Mouse (Mus musculus) liver, embryonic 12.5 days (tissue): ENCODE data around the gene Ric1. TPM values are rescaled to one million over a fixed set of nuclear protein-coding genes. Genes with fewer than 3 reads are reported as not detected.
A peak's percentile ranks its signal among the peaks of the same experiment; 100 is the strongest.

Experiments used
- ATAC-seq: fragments of 200-750 bp; cut with Nextera tagmentation; 2 replicates; pipeline ENCODE4 v1.8.0; 2017; ENCODE audit warnings: moderate number of reproducible peaks, mild to moderate bottlenecking, moderate library complexity
- H3K27ac ChIP-seq: fragments of 300-500 bp; sonication (generic); 2 replicates; pipeline ENCODE4 v1.5.1; 2016; ENCODE audit warnings: mild to moderate bottlenecking
- H3K27me3 ChIP-seq: fragments of 300-500 bp; sonication (generic); replicated peaks from 2 replicates; pipeline ENCODE4 v1.6.1; 2016; ENCODE audit warnings: mild to moderate bottlenecking, moderate library complexity
- H3K36me3 ChIP-seq: fragments of 300-500 bp; sonication (generic); 2 replicates; pipeline ENCODE4 v1.6.1; 2016; ENCODE audit warnings: mild to moderate bottlenecking, moderate library complexity
- H3K4me1 ChIP-seq: fragments of 300-500 bp; sonication (generic); 2 replicates; pipeline ENCODE4 v1.6.1; 2016
- H3K4me2 ChIP-seq: fragments of 300-500 bp; sonication (generic); 2 replicates; pipeline ENCODE4 v1.6.1; 2016; ENCODE audit warnings: mild to moderate bottlenecking, moderate library complexity
- H3K4me3 ChIP-seq: fragments of 300-500 bp; sonication (generic); 2 replicates; pipeline ENCODE4 v1.5.1; 2016; ENCODE audit warnings: mild to moderate bottlenecking, moderate library complexity
- H3K9ac ChIP-seq: fragments of 300-500 bp; sonication (generic); 2 replicates; pipeline ENCODE4 v1.6.1; 2016; ENCODE audit warnings: mild to moderate bottlenecking, moderate library complexity
- H3K9me3 ChIP-seq: fragments of 300-500 bp; sonication (generic); replicated peaks from 2 replicates; pipeline ENCODE4 v1.6.1; 2016; ENCODE audit warnings: mild to moderate bottlenecking, moderate library complexity
- WGBS: fragments of 180-500 bp; shearing (Covaris S2); methylation state at CpG from one replicate; pipeline ENCODE4 v1.1.7; 2016; ENCODE audit not compliant: insufficient replicate concordance; 5-methylcytosine and 5-hydroxymethylcytosine counted together
- polyA plus RNA-seq: library from polyadenylated mRNA; unstranded; fragments of >200 nt; fragmentation: Nextera tagmentation; extraction: Ambion mirVana; gene quantifications from 2 replicates; pipeline ENCODE4 v1.2.1, GENCODE M21; 2016

The Ric1 gene
- polyA plus RNA-seq, 1 experiment from 2014 or later: 4.9 TPM

DNA sequence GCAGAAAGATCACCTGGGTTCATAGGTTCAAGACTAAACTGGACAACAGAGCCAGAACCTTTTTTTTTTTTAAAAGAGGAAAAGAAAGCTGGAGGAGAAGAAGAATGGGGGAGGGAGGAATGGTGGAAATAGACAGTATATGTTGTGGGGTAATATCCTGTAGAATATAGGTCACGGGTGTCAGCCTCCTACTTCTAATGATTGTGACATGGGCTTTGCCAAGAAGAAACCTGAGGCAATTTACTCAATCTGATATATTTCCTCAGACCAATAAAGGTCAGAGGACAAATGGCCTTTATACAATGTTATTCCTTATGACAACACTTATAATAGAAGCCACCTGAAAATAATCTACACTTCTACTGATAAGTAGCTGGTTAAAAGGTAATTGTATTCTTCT, 21.7 kb upstream of the Ric1 start:
- Histone ChIP-seq H3K27ac (no peak overlapping the region), H3K27me3 (no peaks in the 10 kb centered on the region), H3K4me2 (no peak overlapping the region), H3K36me3 (no peaks in the 10 kb centered on the region), H3K9ac (no peak overlapping the region), H3K9me3 (no peaks in the 10 kb centered on the region), H3K4me3 (no peak overlapping the region), H3K4me1 (peaks cover 47% of the 10 kb centered on the region)
- 78% methylated on average over 1 of the region's 1 CpGs for WGBS
- ATAC-seq: no peak

DNA sequence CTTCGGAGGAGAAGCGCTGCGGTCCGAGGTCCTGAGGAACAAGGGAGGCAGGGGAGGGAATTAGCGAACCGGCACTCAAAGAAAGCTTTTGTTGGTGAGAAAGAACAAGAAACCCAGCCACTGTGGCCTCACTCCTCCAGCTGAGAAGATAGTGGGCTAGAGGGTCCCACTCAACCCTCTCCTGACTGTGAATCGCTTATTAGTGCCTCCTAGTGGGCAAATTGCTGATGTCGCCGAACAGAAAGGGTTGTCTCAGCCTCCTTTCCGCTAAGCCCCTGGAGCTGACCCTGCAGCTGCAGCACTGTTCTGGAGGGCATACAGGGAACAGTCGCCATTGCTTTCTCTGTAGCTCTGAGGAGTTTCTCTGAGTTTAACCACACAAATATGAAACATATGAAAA, 21.0 kb upstream of the Ric1 start:
- peak overlapping the region; percentile 43; the same call in 1 of the 2 replicates for H3K9ac ChIP-seq
- ATAC-seq: peak; percentile 65
- H3K36me3 ChIP-seq: no peaks in the 10 kb centered on the region
- peak overlapping the region; percentile 48 for H3K4me3 ChIP-seq
- peak overlapping the region; percentile 66 for H3K4me2 ChIP-seq
- WGBS: 41% methylated on average over 11 of the region's 11 CpGs
- H3K9me3 ChIP-seq: no peaks in the 10 kb centered on the region
- H3K27ac ChIP-seq: 0 out of 2 replicates have a peak overlapping the region, but pooled peaks have one; percentile 43
- H3K4me1 ChIP-seq: peaks cover 51% of the 10 kb centered on the region
- H3K27me3 ChIP-seq: no peaks in the 10 kb centered on the region

DNA sequence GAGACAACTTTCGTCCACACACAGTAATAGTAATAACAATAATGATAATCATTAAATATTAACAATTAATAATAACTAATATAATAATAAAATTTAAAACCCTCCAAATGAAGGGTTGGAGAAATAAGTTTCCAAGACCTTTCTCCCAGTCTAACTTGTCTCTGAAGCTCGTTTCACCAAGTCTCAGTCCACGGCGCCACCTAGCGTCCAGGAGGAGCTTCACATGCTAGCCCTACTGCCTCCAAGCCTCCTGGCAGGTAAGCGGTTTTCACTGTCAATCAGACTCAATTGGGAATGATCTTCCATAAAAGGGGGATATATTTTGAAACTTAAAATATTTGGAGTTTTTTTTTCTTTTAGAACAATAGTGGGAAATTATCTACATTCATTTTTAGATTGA, 20.6 kb upstream of the Ric1 start:
- H3K9ac ChIP-seq: peak overlapping the region; percentile 43; the same call in 1 of the 2 replicates
- ATAC-seq: 0 out of 2 replicates have a peak, but pooled peaks have one; percentile 58

DNA sequence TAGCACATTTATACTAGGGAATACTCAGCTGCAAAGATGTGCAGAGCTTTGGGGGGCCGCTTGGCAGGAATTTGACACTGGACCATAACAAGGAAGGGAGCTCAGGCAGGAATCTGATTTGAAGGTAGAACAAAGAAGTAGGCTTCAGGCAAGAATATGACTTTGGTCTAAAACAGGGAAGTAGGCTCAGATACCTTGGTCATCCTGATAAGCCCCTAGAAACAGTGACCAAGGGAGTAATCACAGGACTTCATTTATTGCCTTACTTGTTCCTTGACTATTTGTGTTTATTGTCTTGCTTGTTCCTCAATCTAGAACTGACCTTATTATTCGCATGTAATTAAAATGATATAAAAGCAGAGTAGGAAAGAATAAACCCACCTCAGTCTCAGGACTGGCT, 18.0 kb upstream of the Ric1 start:
- H3K27ac ChIP-seq: no peak overlapping the region

More for the DNA sequence above, 20.6 kb upstream of the Ric1 start:
- peak overlapping the region; percentile 66 for H3K4me2 ChIP-seq
- H3K4me1 ChIP-seq: peaks cover 47% of the 10 kb centered on the region
- H3K9me3 ChIP-seq: no peaks in the 10 kb centered on the region
- no peaks in the 10 kb centered on the region for H3K36me3 ChIP-seq
- H3K4me3 ChIP-seq: peak overlapping the region; percentile 48
- 0 out of 2 replicates have a peak overlapping the region, but pooled peaks have one; percentile 43 for H3K27ac ChIP-seq
- 6% methylated on average over 6 of the region's 6 CpGs for WGBS
- H3K27me3 ChIP-seq: no peaks in the 10 kb centered on the region

DNA sequence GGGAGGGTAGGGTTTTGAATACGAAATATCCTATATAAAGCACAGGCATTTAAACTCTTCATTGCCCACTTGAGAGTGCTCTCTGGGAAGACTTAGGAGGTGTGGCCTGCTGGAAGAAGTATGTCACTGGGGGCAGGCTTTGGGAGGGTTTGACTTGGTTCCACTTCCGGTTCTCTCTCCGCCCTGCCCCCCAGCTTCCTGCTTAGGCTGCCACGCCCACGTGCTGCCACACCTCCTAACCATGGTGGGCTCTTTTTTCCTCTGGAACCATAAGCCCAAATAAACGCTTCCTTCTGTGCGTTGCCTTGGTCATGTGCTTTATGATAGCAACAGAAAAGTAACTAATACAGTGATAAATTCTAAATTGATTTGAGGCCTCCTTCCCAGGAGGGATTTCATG, 16.5 kb upstream of the Ric1 start:
- no peak overlapping the region for H3K27ac ChIP-seq
- H3K9me3 ChIP-seq: no peaks in the 10 kb centered on the region
- H3K4me3 ChIP-seq: no peak overlapping the region
- H3K4me2 ChIP-seq: no peak overlapping the region
- no peaks in the 10 kb centered on the region for H3K36me3 ChIP-seq
- no peak overlapping the region for H3K9ac ChIP-seq
- 65% methylated on average over 7 of the region's 7 CpGs for WGBS
- ATAC-seq: 0 out of 2 replicates have a peak, but pooled peaks have one; percentile 10
- H3K4me1 ChIP-seq: peaks cover 12% of the 10 kb centered on the region
- 0 out of 2 replicates have a peak, but pooled peaks cover 4% of the 10 kb centered on the region for H3K27me3 ChIP-seq

More for the DNA sequence above, 18.0 kb upstream of the Ric1 start:
- 71% methylated on average over 2 of the region's 2 CpGs for WGBS
- H3K27me3 ChIP-seq: no peaks in the 10 kb centered on the region
- H3K36me3 ChIP-seq: no peaks in the 10 kb centered on the region
- H3K4me3 ChIP-seq: no peak overlapping the region
- no peak for ATAC-seq
- H3K9me3 ChIP-seq: no peaks in the 10 kb centered on the region
- peaks cover 23% of the 10 kb centered on the region for H3K4me1 ChIP-seq
- H3K9ac ChIP-seq: no peak overlapping the region
- H3K4me2 ChIP-seq: no peak overlapping the region

DNA sequence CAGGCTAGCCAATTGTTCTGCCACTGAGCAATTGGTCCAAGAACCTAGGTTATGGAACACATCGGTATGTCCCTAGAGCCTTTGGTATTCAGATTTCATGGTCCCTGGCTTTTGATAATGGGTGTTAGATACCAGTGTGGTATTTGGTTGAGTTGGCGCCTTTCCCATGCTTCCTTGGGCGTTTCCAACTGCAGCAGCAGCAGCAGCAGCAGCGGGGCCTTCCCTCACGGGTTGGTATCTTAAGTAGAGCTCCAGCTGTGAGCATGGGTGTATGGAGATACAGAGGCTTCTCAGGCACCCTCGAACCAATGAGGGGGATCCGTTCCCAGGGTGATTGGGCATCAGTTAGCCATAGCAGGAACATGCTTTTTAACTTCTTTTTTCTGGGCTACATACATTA, 13.9 kb upstream of the Ric1 start:
- no peak overlapping the region for H3K4me3 ChIP-seq
- H3K4me2 ChIP-seq: no peak overlapping the region
- H3K27me3 ChIP-seq: 0 out of 2 replicates have a peak, but pooled peaks cover 4% of the 10 kb centered on the region
- peaks cover 8% of the 10 kb centered on the region for H3K4me1 ChIP-seq
- no peaks in the 10 kb centered on the region for H3K36me3 ChIP-seq
- no peak overlapping the region for H3K27ac ChIP-seq
- no peaks in the 10 kb centered on the region for H3K9me3 ChIP-seq
- WGBS: 60% methylated on average over 7 of the region's 7 CpGs
- H3K9ac ChIP-seq: no peak overlapping the region
- ATAC-seq: no peak

DNA sequence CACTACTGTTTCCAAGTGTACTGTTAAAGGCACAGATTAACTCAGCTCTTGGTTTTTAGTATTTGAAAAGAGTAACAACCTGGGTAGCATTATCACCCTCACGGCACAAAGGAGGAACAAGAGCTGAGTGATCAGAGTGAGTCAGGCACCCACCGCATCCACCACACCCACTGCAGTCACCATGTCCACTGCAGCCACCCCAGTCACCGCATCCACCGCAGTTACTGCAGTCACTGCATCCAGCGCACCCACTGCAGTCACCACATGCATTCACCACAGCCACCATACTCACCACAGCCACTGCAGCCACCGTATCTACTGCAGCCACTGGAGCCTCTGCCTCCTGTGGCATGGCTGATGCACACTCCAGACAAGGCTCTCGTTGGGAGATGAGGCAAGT, 12.2 kb upstream of the Ric1 start:
- Histone ChIP-seq H3K36me3 (no peaks in the 10 kb centered on the region), H3K4me3 (no peak overlapping the region), H3K27me3 (0 out of 2 replicates have a peak, but pooled peaks cover 4% of the 10 kb centered on the region), H3K9me3 (no peaks in the 10 kb centered on the region), H3K4me1 (peaks cover 8% of the 10 kb centered on the region), H3K9ac (no peak overlapping the region), H3K27ac (no peak overlapping the region), H3K4me2 (no peak overlapping the region)
- ATAC-seq: no peak
- WGBS: 66% methylated on average over 7 of the region's 7 CpGs

DNA sequence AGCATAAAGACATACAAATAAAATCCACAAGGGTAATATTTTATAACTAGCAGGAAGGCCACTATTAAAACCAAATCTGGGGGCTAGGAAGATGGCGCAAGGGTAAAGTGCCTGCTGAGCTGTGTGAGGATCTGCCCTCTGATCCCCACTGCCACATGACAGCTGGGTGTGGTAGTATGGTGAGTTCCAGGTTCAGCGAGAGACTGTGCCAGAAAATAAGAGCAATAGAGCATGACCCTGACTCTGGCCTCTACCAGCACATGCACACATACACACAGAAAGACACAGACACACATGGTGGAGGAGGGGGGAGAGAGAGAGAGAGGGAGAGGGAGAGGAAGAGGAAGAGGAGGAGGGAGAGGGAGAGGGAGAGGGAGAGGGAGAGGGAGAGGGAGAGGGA, 10.3 kb upstream of the Ric1 start:
- Histone ChIP-seq H3K4me2 (no peak overlapping the region), H3K9me3 (no peaks in the 10 kb centered on the region), H3K27ac (no peak overlapping the region), H3K36me3 (peaks cover 10% of the 10 kb centered on the region; the same call in 1 of the 2 replicates), H3K4me1 (peaks cover 12% of the 10 kb centered on the region), H3K9ac (no peak overlapping the region), H3K4me3 (no peak overlapping the region), H3K27me3 (0 out of 2 replicates have a peak, but pooled peaks cover 4% of the 10 kb centered on the region)
- no peak for ATAC-seq
- WGBS: 65% methylated on average over 2 of the region's 2 CpGs

DNA sequence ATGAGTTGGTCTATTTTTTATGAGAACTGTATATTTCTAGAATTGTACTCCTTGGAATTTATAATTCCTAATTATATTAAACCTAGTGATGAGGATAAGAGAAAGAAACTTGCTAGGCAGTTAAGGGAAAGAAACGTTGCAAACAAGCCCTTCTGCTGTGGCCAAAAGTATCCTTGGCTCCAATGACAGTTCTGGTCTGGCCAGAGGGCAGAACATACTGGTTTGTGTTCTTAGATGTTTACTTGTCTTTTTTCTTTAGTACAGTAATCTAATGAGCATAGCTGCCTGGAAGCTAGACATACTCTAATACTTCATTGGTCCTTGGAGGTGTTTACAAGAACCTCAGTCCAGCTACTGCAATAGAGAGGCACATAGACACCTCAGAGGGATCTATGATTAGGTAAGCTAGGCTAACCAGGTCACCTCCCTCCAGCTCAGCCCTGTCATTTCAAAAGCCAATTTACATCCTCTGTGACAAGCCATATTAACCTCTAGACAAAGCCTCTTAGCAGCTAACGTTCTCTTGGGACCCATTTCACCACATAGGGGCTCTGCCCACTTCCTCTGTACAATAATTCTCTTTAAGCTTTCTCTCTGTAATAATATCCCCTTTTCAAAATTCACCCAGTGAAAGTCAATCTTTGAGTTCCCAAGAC, 8.8 kb upstream of the Ric1 start:
- H3K36me3 ChIP-seq: peaks cover 10% of the 10 kb centered on the region; the same call in 1 of the 2 replicates
- H3K4me3 ChIP-seq: no peak overlapping the region
- H3K9me3 ChIP-seq: no peaks in the 10 kb centered on the region
- 0 out of 2 replicates have a peak, but pooled peaks cover 4% of the 10 kb centered on the region for H3K27me3 ChIP-seq
- H3K27ac ChIP-seq: no peak overlapping the region
- 32% methylated on average over 2 of the region's 2 CpGs for WGBS
- peaks cover 12% of the 10 kb centered on the region for H3K4me1 ChIP-seq
- ATAC-seq: no peak
- H3K9ac ChIP-seq: no peak overlapping the region
- H3K4me2 ChIP-seq: no peak overlapping the region

DNA sequence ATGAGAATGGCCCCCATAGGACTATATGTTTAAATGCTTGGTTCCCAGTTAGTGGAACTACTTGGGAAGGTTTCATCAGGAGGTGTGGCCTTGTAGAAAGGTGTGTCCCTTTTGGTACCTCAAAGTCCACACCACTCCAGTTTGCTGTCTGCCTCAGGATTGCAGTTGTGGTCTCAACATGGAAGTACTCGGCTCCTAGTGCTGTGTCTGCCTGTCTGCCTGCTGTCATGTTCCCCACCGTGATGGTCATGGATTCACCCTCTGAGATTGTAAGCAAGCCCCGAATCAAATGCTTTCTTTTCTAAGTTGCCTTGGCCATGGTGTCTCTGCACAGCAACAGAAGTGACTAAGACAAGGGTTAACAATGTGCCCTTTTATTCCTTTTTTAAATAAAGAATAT, 8.0 kb upstream of the Ric1 start:
- 76% methylated on average over 3 of the region's 3 CpGs for WGBS

DNA sequence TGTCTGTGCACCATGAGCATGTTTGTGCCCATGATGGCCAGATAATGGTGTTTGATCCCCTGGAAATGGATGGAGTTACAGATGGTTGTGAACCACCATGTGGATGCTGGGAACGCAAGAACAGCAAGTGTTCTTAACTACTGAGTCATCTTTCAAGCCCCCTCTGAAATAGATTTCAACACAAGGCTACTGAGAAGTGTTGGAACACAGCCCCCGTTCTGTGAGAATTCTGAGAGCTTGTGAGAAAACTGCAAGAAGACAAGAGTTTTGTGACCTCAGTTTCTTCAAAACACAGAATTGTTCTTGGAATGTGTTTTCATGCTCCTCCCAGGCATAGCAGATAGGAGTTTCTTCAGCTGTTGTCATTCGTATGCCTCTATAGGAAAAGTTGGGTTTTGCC, 6.7 kb upstream of the Ric1 start:
- peaks cover 10% of the 10 kb centered on the region; the same call in 1 of the 2 replicates for H3K36me3 ChIP-seq
- H3K9ac ChIP-seq: no peak overlapping the region
- no peak overlapping the region for H3K4me2 ChIP-seq
- H3K4me1 ChIP-seq: peaks cover 12% of the 10 kb centered on the region
- 84% methylated on average over 3 of the region's 3 CpGs for WGBS
- no peaks in the 10 kb centered on the region for H3K27me3 ChIP-seq
- H3K9me3 ChIP-seq: no peaks in the 10 kb centered on the region
- no peak for ATAC-seq
- H3K27ac ChIP-seq: no peak overlapping the region
- no peak overlapping the region for H3K4me3 ChIP-seq

More for the DNA sequence above, 8.0 kb upstream of the Ric1 start:
- Histone ChIP-seq H3K4me3 (no peak overlapping the region), H3K27me3 (0 out of 2 replicates have a peak, but pooled peaks cover 4% of the 10 kb centered on the region), H3K4me1 (peaks cover 12% of the 10 kb centered on the region), H3K9ac (no peak overlapping the region), H3K4me2 (no peak overlapping the region), H3K9me3 (no peaks in the 10 kb centered on the region), H3K27ac (no peak overlapping the region), H3K36me3 (peaks cover 10% of the 10 kb centered on the region; the same call in 1 of the 2 replicates)
- ATAC-seq: no peak

DNA sequence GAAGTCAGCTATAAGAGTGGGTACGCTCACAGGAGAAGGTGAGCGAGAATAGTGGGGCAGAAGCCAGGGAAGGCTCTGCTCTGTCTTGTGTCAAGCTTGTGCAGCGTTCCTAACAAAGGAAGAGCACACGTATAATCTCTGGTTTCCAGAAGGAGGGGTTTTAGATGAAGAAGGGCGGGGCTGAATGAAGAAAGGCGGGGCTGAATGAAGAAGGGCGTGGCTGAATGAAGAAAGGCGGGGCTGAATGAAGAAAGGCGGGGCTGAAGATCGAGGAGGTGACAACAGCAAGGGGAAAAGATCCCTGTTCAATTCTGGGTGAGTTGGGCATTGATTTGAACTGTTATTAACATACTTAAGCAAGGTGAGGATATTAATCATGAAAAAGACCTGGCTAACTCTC, 6.1 kb upstream of the Ric1 start:
- no peak overlapping the region for H3K4me2 ChIP-seq
- H3K9ac ChIP-seq: no peak overlapping the region
- H3K4me3 ChIP-seq: no peak overlapping the region
- no peaks in the 10 kb centered on the region for H3K27me3 ChIP-seq
- H3K4me1 ChIP-seq: peaks cover 16% of the 10 kb centered on the region
- WGBS: 62% methylated on average over 10 of the region's 10 CpGs
- H3K9me3 ChIP-seq: no peaks in the 10 kb centered on the region
- peaks cover 10% of the 10 kb centered on the region; the same call in 1 of the 2 replicates for H3K36me3 ChIP-seq
- no peak overlapping the region for H3K27ac ChIP-seq
- no peak for ATAC-seq
